Mouse (Mus musculus): ENCODE results near the gene Scfd2. TPM values are rescaled to one million over a fixed set of nuclear protein-coding genes. Genes with fewer than 3 reads are reported as not detected.

The Scfd2 gene
- polyA plus RNA-seq, 1 experiment from 2014 or later = 15.2 TPM

- no peaks in the 10 kb centered on the region for H3K36me3 ChIP-seq (ENCODE audit: control insufficient read depth, insufficient read depth, low read length)
- 16% methylated on average over 14 of the region's 14 CpGs for WGBS
- H3K4me1 ChIP-seq (replicated peaks; ENCODE audit: control insufficient read depth, insufficient read depth) = no peaks in the 10 kb centered on the region
- no peak overlapping the region for H3K4me3 ChIP-seq (ENCODE audit: low read depth, low read length)
- no peak for TF ChIP-seq CTCF (IDR thresholded peaks at IDR 0.05; ENCODE audit: low read depth)
- no peak for TF ChIP-seq EP300 (optimal IDR thresholded peaks at IDR 0.05)
- no peak for DNase-seq (ENCODE audit: low spot score)
- H3K27me3 ChIP-seq (ENCODE audit: control insufficient read depth, insufficient read depth, low read length) = no peaks in the 10 kb centered on the region
- H3K9me3 ChIP-seq (ENCODE audit: control insufficient read depth, low read length) = no peaks in the 10 kb centered on the region
- H3K9ac ChIP-seq (ENCODE audit: low read length) = no peak overlapping the region
- no peak for ATAC-seq (ENCODE audit: low FRiP score, low TSS enrichment)
- peak overlapping the region; percentile 42 for H3K4me2 ChIP-seq (replicated peaks; ENCODE audit: low read depth)
- no peak overlapping the region for H3K27ac ChIP-seq (replicated peaks)
Observed at GRCm38 (mm10) chr5:74432879-74433539, 98.5 kb downstream of the Scfd2 start.

GRCm38 (mm10) chr5:74420615-74421132 lies 110.9 kb downstream of the Scfd2 start:
- Histone ChIP-seq H3K27me3 (ENCODE audit: control insufficient read depth, insufficient read depth, low read length) (no peaks in the 10 kb centered on the region), H3K4me2 (replicated peaks; ENCODE audit: low read depth) (no peak overlapping the region), H3K9ac (ENCODE audit: low read length) (no peak overlapping the region), H3K9me3 (ENCODE audit: control insufficient read depth, low read length) (no peaks in the 10 kb centered on the region), H3K4me3 (ENCODE audit: low read depth, low read length) (no peak overlapping the region), H3K36me3 (ENCODE audit: control insufficient read depth, insufficient read depth, low read length) (no peaks in the 10 kb centered on the region), H3K27ac (replicated peaks) (no peak overlapping the region), H3K4me1 (replicated peaks; ENCODE audit: control insufficient read depth, insufficient read depth) (no peaks in the 10 kb centered on the region)
- WGBS = 51% methylated on average over 5 of the region's 5 CpGs
- ATAC-seq (ENCODE audit: low FRiP score, low TSS enrichment) (no peak), DNase-seq (ENCODE audit: low spot score) (no peak)
- TF ChIP-seq EP300 (optimal IDR thresholded peaks at IDR 0.05) (no peak), CTCF (IDR thresholded peaks at IDR 0.05; ENCODE audit: low read depth) (no peak)

GRCm38 (mm10) chr5:74412557-74412956 lies 119.0 kb downstream of the Scfd2 start:
- DNase-seq (ENCODE audit: low spot score) = no peak
- WGBS = 96% methylated on average over 3 of the region's 3 CpGs
- no peak for ATAC-seq (ENCODE audit: low FRiP score, low TSS enrichment)
- no peak overlapping the region for H3K4me2 ChIP-seq (replicated peaks; ENCODE audit: low read depth)
- H3K27me3 ChIP-seq (ENCODE audit: control insufficient read depth, insufficient read depth, low read length) = no peaks in the 10 kb centered on the region
- no peak overlapping the region for H3K27ac ChIP-seq (replicated peaks)
- H3K9ac ChIP-seq (ENCODE audit: low read length) = no peak overlapping the region
- H3K4me1 ChIP-seq (replicated peaks; ENCODE audit: control insufficient read depth, insufficient read depth) = no peaks in the 10 kb centered on the region
- H3K4me3 ChIP-seq (ENCODE audit: low read depth, low read length) = no peak overlapping the region
- TF ChIP-seq CTCF (IDR thresholded peaks at IDR 0.05; ENCODE audit: low read depth) (no peak), EP300 (optimal IDR thresholded peaks at IDR 0.05) (no peak)
- H3K36me3 ChIP-seq (ENCODE audit: control insufficient read depth, insufficient read depth, low read length) = no peaks in the 10 kb centered on the region
- H3K9me3 ChIP-seq (ENCODE audit: control insufficient read depth, low read length) = no peaks in the 10 kb centered on the region

- no peaks in the 10 kb centered on the region for H3K27me3 ChIP-seq (ENCODE audit: control insufficient read depth, insufficient read depth, low read length)
- no peak for TF ChIP-seq CTCF (IDR thresholded peaks at IDR 0.05; ENCODE audit: low read depth)
- TF ChIP-seq EP300 (optimal IDR thresholded peaks at IDR 0.05) = no peak
- H3K9ac ChIP-seq (ENCODE audit: low read length) = no peak overlapping the region
- H3K4me2 ChIP-seq (replicated peaks; ENCODE audit: low read depth) = no peak overlapping the region
- no peaks in the 10 kb centered on the region for H3K36me3 ChIP-seq (ENCODE audit: control insufficient read depth, insufficient read depth, low read length)
- WGBS = 89% methylated on average over 4 of the region's 5 CpGs
- H3K27ac ChIP-seq (replicated peaks) = no peak overlapping the region
- H3K4me3 ChIP-seq (ENCODE audit: low read depth, low read length) = no peak overlapping the region
- DNase-seq (ENCODE audit: low spot score) (no peak), ATAC-seq (ENCODE audit: low FRiP score, low TSS enrichment) (no peak)
- H3K4me1 ChIP-seq (replicated peaks; ENCODE audit: control insufficient read depth, insufficient read depth) = no peaks in the 10 kb centered on the region
- no peaks in the 10 kb centered on the region for H3K9me3 ChIP-seq (ENCODE audit: control insufficient read depth, low read length)
Observed at GRCm38 (mm10) chr5:74404887-74405286, 126.7 kb downstream of the Scfd2 start.

GRCm38 (mm10) chr5:74404083-74404482 lies 127.5 kb downstream of the Scfd2 start:
- H3K4me2 ChIP-seq (replicated peaks; ENCODE audit: low read depth) = no peak overlapping the region
- WGBS = 45% methylated on average over 5 of the region's 5 CpGs
- TF ChIP-seq CTCF (IDR thresholded peaks at IDR 0.05; ENCODE audit: low read depth) (no peak), EP300 (optimal IDR thresholded peaks at IDR 0.05) (no peak)
- no peaks in the 10 kb centered on the region for H3K9me3 ChIP-seq (ENCODE audit: control insufficient read depth, low read length)
- H3K9ac ChIP-seq (ENCODE audit: low read length) = no peak overlapping the region
- ATAC-seq (ENCODE audit: low FRiP score, low TSS enrichment) (no peak), DNase-seq (ENCODE audit: low spot score) (no peak)
- H3K4me3 ChIP-seq (ENCODE audit: low read depth, low read length) = no peak overlapping the region
- H3K27me3 ChIP-seq (ENCODE audit: control insufficient read depth, insufficient read depth, low read length) = no peaks in the 10 kb centered on the region
- H3K27ac ChIP-seq (replicated peaks) = no peak overlapping the region
- H3K4me1 ChIP-seq (replicated peaks; ENCODE audit: control insufficient read depth, insufficient read depth) = no peaks in the 10 kb centered on the region
- H3K36me3 ChIP-seq (ENCODE audit: control insufficient read depth, insufficient read depth, low read length) = no peaks in the 10 kb centered on the region

- no peak for TF ChIP-seq EP300 (optimal IDR thresholded peaks at IDR 0.05)
- no peak for TF ChIP-seq CTCF (IDR thresholded peaks at IDR 0.05; ENCODE audit: low read depth)
- Histone ChIP-seq H3K4me2 (replicated peaks; ENCODE audit: low read depth) (no peak overlapping the region), H3K27ac (replicated peaks) (no peak overlapping the region), H3K27me3 (ENCODE audit: control insufficient read depth, insufficient read depth, low read length) (no peaks in the 10 kb centered on the region), H3K4me1 (replicated peaks; ENCODE audit: control insufficient read depth, insufficient read depth) (no peaks in the 10 kb centered on the region), H3K36me3 (ENCODE audit: control insufficient read depth, insufficient read depth, low read length) (no peaks in the 10 kb centered on the region), H3K9ac (ENCODE audit: low read length) (no peak overlapping the region), H3K9me3 (ENCODE audit: control insufficient read depth, low read length) (no peaks in the 10 kb centered on the region), H3K4me3 (ENCODE audit: low read depth, low read length) (no peak overlapping the region)
- no peak for DNase-seq (ENCODE audit: low spot score)
- ATAC-seq (ENCODE audit: low FRiP score, low TSS enrichment) = no peak
- 45% methylated on average over 4 of the region's 4 CpGs for WGBS
Observed at GRCm38 (mm10) chr5:74402626-74403025, 128.9 kb downstream of the Scfd2 start.

All from stomach, postnatal 0 days (tissue).